22 mouse cellular contexts compared by ENCODE assay signal in genomic region chr1:115956528-115956927, GRCm38 (mm10).
DNase-seq lines count a peak whose midpoint lies in the region; ATAC-seq lines count a peak whose summit lies in the region.
"Had no signal": no experiment of that assay in that cellular context is flagged by ENCODE, and none has a peak within 500 bp of the region (broad histone marks: within the 10 kb centered on the region; RNA-seq: fewer than 3 reads in every experiment).

No protein-coding gene starts in this region.

- no peak overlapping the region for H3K27ac ChIP-seq in forebrain, embryonic 14.5 days (ENCODE audit: low read depth, low read length)
- no peak overlapping the region for H3K27ac ChIP-seq in forebrain, embryonic 15.5 days (replicated peaks)
- no peak overlapping the region for H3K27ac ChIP-seq in hindbrain, embryonic 12.5 days
- no peak overlapping the region for H3K27ac ChIP-seq in hindbrain, embryonic 10.5 days
- H3K27ac ChIP-seq: embryonic facial prominence, embryonic 12.5 days; heart, adult 2 months; hindbrain, postnatal 0 days had no signal

- no peak overlapping the region for H3K9ac ChIP-seq in forebrain, embryonic 14.5 days (ENCODE audit: low read length)
- H3K9ac ChIP-seq in forebrain, embryonic 15.5 days (replicated peaks): no peak overlapping the region
- no peak overlapping the region for H3K9ac ChIP-seq in hindbrain, embryonic 12.5 days
- H3K9ac ChIP-seq: embryonic facial prominence, embryonic 12.5 days had no signal

- H3K4me3 ChIP-seq in forebrain, embryonic 14.5 days (ENCODE audit: low read depth, low read length): no peak overlapping the region
- no peak overlapping the region for H3K4me3 ChIP-seq in forebrain, embryonic 15.5 days
- H3K4me3 ChIP-seq in hindbrain, embryonic 12.5 days: no peak overlapping the region
- no peak overlapping the region for H3K4me3 ChIP-seq in hindbrain, embryonic 10.5 days
- H3K4me3 ChIP-seq: embryonic facial prominence, embryonic 12.5 days; heart, adult 2 months had no signal

- WGBS in forebrain, embryonic 14.5 days: 94% methylated on average over 2 of the region's 2 CpGs
- WGBS in forebrain, embryonic 15.5 days: 80% methylated on average over 2 of the region's 2 CpGs
- 100% methylated on average over 2 of the region's 2 CpGs for WGBS in hindbrain, embryonic 12.5 days
- WGBS in hindbrain, embryonic 10.5 days: 85% methylated on average over 2 of the region's 2 CpGs

- peak; percentile 4 for DNase-seq in forebrain, embryonic 14.5 days (ENCODE audit: low spot score)
- peak; percentile 14 for DNase-seq in layer of hippocampus, adult 11-12 months (ENCODE audit: low spot score)
- DNase-seq in layer of hippocampus, postnatal 25 days (ENCODE audit: extremely low spot score in 1 of 2, low spot score in 1 of 2): no peak
- peak; percentile 13 to 19 for DNase-seq in layer of hippocampus, adult 8-10 months (ENCODE audit: low spot score in 2 of 2)
- peak; percentile 2 to 7 for DNase-seq in layer of hippocampus, postnatal 36 days
- DNase-seq in hindbrain, embryonic 10.5 days (ENCODE audit: low spot score): no peak
- DNase-seq: adrenal gland, adult 2 months; adrenal gland, postnatal 36 days; cerebellum, adult 11-12 months; cerebellum, adult 9-10 months; cerebellum, postnatal 25 days; gastrocnemius, postnatal 14 days; heart, adult 2 months; kidney, adult 11 months had no signal

- H3K4me1 ChIP-seq in forebrain, embryonic 14.5 days (ENCODE audit: control insufficient read depth, insufficient read depth, low read length): no peaks in the 10 kb centered on the region
- no peaks in the 10 kb centered on the region for H3K4me1 ChIP-seq in forebrain, embryonic 15.5 days
- no peaks in the 10 kb centered on the region for H3K4me1 ChIP-seq in hindbrain, embryonic 12.5 days
- no peaks in the 10 kb centered on the region for H3K4me1 ChIP-seq in hindbrain, embryonic 10.5 days (replicated peaks)
- H3K4me1 ChIP-seq: embryonic facial prominence, embryonic 12.5 days had no signal

- no peak for ATAC-seq in forebrain, embryonic 14.5 days
- ATAC-seq in forebrain, embryonic 15.5 days (replicated peaks): no peak
- ATAC-seq in hindbrain, embryonic 12.5 days (ENCODE audit: low FRiP score): no peak
- ATAC-seq: activated CD4-positive, CD25-positive, alpha-beta regulatory T cell, adult 4 months; hindbrain, postnatal 0 days; Patski had no signal

- H3K36me3 ChIP-seq in forebrain, embryonic 14.5 days (ENCODE audit: control insufficient read depth, insufficient read depth, low read length): no peaks in the 10 kb centered on the region
- no peaks in the 10 kb centered on the region for H3K36me3 ChIP-seq in forebrain, embryonic 15.5 days
- no peaks in the 10 kb centered on the region for H3K36me3 ChIP-seq in hindbrain, embryonic 12.5 days
- H3K36me3 ChIP-seq in hindbrain, embryonic 10.5 days: no peaks in the 10 kb centered on the region
- H3K36me3 ChIP-seq: embryonic facial prominence, embryonic 12.5 days had no signal

- no peak overlapping the region for H3K4me2 ChIP-seq in forebrain, embryonic 14.5 days (ENCODE audit: low read length)
- H3K4me2 ChIP-seq in forebrain, embryonic 15.5 days (replicated peaks): no peak overlapping the region
- H3K4me2 ChIP-seq in hindbrain, embryonic 12.5 days (replicated peaks): no peak overlapping the region
- H3K4me2 ChIP-seq: embryonic facial prominence, embryonic 12.5 days; heart, embryonic 11.5 days had no signal

- no peaks in the 10 kb centered on the region for H3K27me3 ChIP-seq in forebrain, embryonic 14.5 days (replicated peaks; ENCODE audit: control insufficient read depth, insufficient read depth, low read length)
- no peaks in the 10 kb centered on the region for H3K27me3 ChIP-seq in forebrain, embryonic 15.5 days
- no peaks in the 10 kb centered on the region for H3K27me3 ChIP-seq in hindbrain, embryonic 12.5 days
- no peaks in the 10 kb centered on the region for H3K27me3 ChIP-seq in hindbrain, embryonic 10.5 days (ENCODE audit: insufficient read depth, poor library complexity, severe bottlenecking)
- H3K27me3 ChIP-seq: CH12.LX; embryonic facial prominence, embryonic 12.5 days; Patski had no signal

- no peaks in the 10 kb centered on the region for H3K9me3 ChIP-seq in forebrain, embryonic 14.5 days (replicated peaks; ENCODE audit: control insufficient read depth, low read length)
- no peaks in the 10 kb centered on the region for H3K9me3 ChIP-seq in forebrain, embryonic 15.5 days
- no peaks in the 10 kb centered on the region for H3K9me3 ChIP-seq in hindbrain, embryonic 12.5 days (replicated peaks)
- no peaks in the 10 kb centered on the region for H3K9me3 ChIP-seq in hindbrain, embryonic 10.5 days
- H3K9me3 ChIP-seq: embryonic facial prominence, embryonic 12.5 days had no signal

Comparison
In these comparisons a context has a peak if more than half of its experiments do, and no peak if none do; other contexts are left out.
1. DNase-seq: peak in forebrain, embryonic 14.5 days (single experiment), layer of hippocampus, adult 11-12 months (single experiment), layer of hippocampus, adult 8-10 months (2 of 2) and layer of hippocampus, postnatal 36 days (2 of 2); none in layer of hippocampus, postnatal 25 days (0 of 2) and hindbrain, embryonic 10.5 days (single experiment).